Mouse (Mus musculus) thymus, postnatal 4 days (tissue): ENCODE results near the gene Heg1.

Experiments
- DNase-seq: peaks from one replicate; pipeline ENCODE4 v3.0.0; 2021

The Heg1 gene

GRCm38 (mm10) chr16:33677901-33678300 lies 6.3 kb upstream of the Heg1 start:
- no peak for DNase-seq

GRCm38 (mm10) chr16:33680271-33680670 lies 3.9 kb upstream of the Heg1 start:
- DNase-seq: no peak

GRCm38 (mm10) chr16:33680816-33681215 lies 3.4 kb upstream of the Heg1 start:
- no peak for DNase-seq

GRCm38 (mm10) chr16:33681661-33682060 lies 2.5 kb upstream of the Heg1 start:
- DNase-seq: no peak

- no peak for DNase-seq
These were observed 1.5 kb upstream of the Heg1 start for GRCm38 (mm10) chr16:33682651-33683050.

- DNase-seq: peak; percentile 45
These were observed 686 bp upstream of the Heg1 start for GRCm38 (mm10) chr16:33683206-33684161.

GRCm38 (mm10) chr16:33684703-33685701 lies 832 bp downstream of the Heg1 start:
- DNase-seq: peak; percentile 53

- no peak for DNase-seq
These were observed 1.9 kb downstream of the Heg1 start for GRCm38 (mm10) chr16:33686056-33686455.

- DNase-seq: peak; percentile 62
These were observed 3.6 kb downstream of the Heg1 start for GRCm38 (mm10) chr16:33687724-33688123.

GRCm38 (mm10) chr16:33690975-33691747 lies 7.0 kb downstream of the Heg1 start:
- DNase-seq: no peak

- no peak for DNase-seq
These were observed 9.4 kb downstream of the Heg1 start for GRCm38 (mm10) chr16:33693553-33693952.

GRCm38 (mm10) chr16:33696811-33697575 lies 12.8 kb downstream of the Heg1 start:
- no peak for DNase-seq

GRCm38 (mm10) chr16:33697576-33698276 lies 13.6 kb downstream of the Heg1 start:
- no peak for DNase-seq

GRCm38 (mm10) chr16:33698277-33698790 lies 14.2 kb downstream of the Heg1 start:
- DNase-seq: no peak

- no peak for DNase-seq
These were observed 16.4 kb downstream of the Heg1 start for GRCm38 (mm10) chr16:33700584-33700983.

GRCm38 (mm10) chr16:33701872-33702271 lies 17.7 kb downstream of the Heg1 start:
- DNase-seq: no peak

- no peak for DNase-seq
These were observed 20.1 kb downstream of the Heg1 start for GRCm38 (mm10) chr16:33704289-33704688.

GRCm38 (mm10) chr16:33705258-33705657 lies 21.1 kb downstream of the Heg1 start:
- peak; percentile 51 for DNase-seq

- DNase-seq: no peak
These were observed 22.1 kb downstream of the Heg1 start for GRCm38 (mm10) chr16:33706111-33706890.

- peak; percentile 48 for DNase-seq
These were observed 23.9 kb downstream of the Heg1 start for GRCm38 (mm10) chr16:33708031-33708430.
